Mouse (Mus musculus) heart, postnatal 4 days (tissue): Measurements from ENCODE around the gene Hectd4. TPM values are rescaled to one million over a fixed set of nuclear protein-coding genes. Genes with fewer than 3 reads are reported as not detected.
"Not testable (repeated sequence)": the region's sequence is repeated elsewhere in the genome, so short reads cannot be mapped to it uniquely, and the experiment has no call there.

Experiments
- DNase-seq: peaks from one replicate; pipeline ENCODE4 v3.0.0; 2021
- total RNA-seq, 2 experiments: library from RNA; stranded (reverse); gene quantifications; 2 replicates each; pipeline ENCODE4 v1.2.3; 2021

The Hectd4 gene
- total RNA-seq, result 10 to 100 TPM; 22.7 to 25.8 TPM

GRCm38 (mm10) chr5:121219980-121220731, at the start of gene Hectd4:
Gene Hectd4, plus strand, starts transcription at chr5:121220219.
- DNase-seq, result peak; percentile 99

- no peak for DNase-seq
Observed at GRCm38 (mm10) chr5:121172835-121173234, 47.2 kb upstream of the Hectd4 start.

- DNase-seq, result no peak
Observed at GRCm38 (mm10) chr5:121179077-121179857, 40.8 kb upstream of the Hectd4 start.

- no peak for DNase-seq
Observed at GRCm38 (mm10) chr5:121183269-121183668, 36.8 kb upstream of the Hectd4 start.

- DNase-seq, result no peak
Observed at GRCm38 (mm10) chr5:121184375-121184774, 35.6 kb upstream of the Hectd4 start.

GRCm38 (mm10) chr5:121184945-121185551, 35.0 kb upstream of the Hectd4 start:
- no peak for DNase-seq

GRCm38 (mm10) chr5:121187580-121188001, 32.4 kb upstream of the Hectd4 start:
- DNase-seq, result peak; percentile 39

- DNase-seq, result no peak
Observed at GRCm38 (mm10) chr5:121188265-121188664, 31.8 kb upstream of the Hectd4 start.

- DNase-seq, result no peak
Observed at GRCm38 (mm10) chr5:121189182-121189581, 30.8 kb upstream of the Hectd4 start.

- no peak for DNase-seq
Observed at GRCm38 (mm10) chr5:121190210-121190835, 29.7 kb upstream of the Hectd4 start.

- peak; percentile 91 for DNase-seq
Observed at GRCm38 (mm10) chr5:121190836-121191583, 29.0 kb upstream of the Hectd4 start, which contains the start of gene Ptpn11. Gene Ptpn11, minus strand, starts transcription at chr5:121191397.

- no peak for DNase-seq
Observed at GRCm38 (mm10) chr5:121191584-121191906, 28.5 kb upstream of the Hectd4 start.

- no peak for DNase-seq
Observed at GRCm38 (mm10) chr5:121194173-121194572, 25.8 kb upstream of the Hectd4 start.

- DNase-seq, result no peak
Observed at GRCm38 (mm10) chr5:121196764-121197163, 23.3 kb upstream of the Hectd4 start.

GRCm38 (mm10) chr5:121197337-121197736, 22.7 kb upstream of the Hectd4 start:
- DNase-seq, result no peak

- DNase-seq, result no peak
Observed at GRCm38 (mm10) chr5:121198376-121198775, 21.6 kb upstream of the Hectd4 start.

- no peak for DNase-seq
Observed at GRCm38 (mm10) chr5:121201739-121202138, 18.3 kb upstream of the Hectd4 start.

GRCm38 (mm10) chr5:121202467-121202866, 17.6 kb upstream of the Hectd4 start:
- no peak for DNase-seq

GRCm38 (mm10) chr5:121204132-121205089, 15.6 kb upstream of the Hectd4 start, which contains the start of gene Rpl6:
Gene Rpl6, plus strand, starts transcription at chr5:121204481.
- DNase-seq, result peak; percentile 80

GRCm38 (mm10) chr5:121205537-121206130, 14.4 kb upstream of the Hectd4 start:
- DNase-seq, result not testable (repeated sequence)
